Mouse (Mus musculus): ENCODE data around the gene Ube2d2b.

DNA sequence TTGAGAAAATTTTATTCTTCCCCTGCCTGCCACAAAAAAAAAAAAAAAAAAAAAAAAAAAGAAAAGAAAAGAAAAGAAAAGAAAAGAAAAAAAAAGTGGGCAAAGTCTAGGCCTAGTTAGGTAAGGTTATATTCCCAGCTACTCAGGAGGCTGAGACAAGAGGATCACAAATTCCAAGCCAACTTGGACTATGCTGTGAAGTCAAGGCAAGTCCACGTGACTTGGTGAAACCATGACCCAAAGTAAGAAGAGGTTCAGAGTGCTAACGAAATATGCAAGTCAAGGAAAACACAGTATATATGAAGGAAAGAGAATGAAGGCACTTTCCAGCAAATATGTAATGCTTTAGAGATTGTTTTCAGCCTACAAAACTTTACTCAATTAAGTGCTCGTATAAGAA lies 37.4 kb upstream of the Ube2d2b start:
- TF ChIP-seq POLR2A (IDR thresholded peaks at IDR 0.05; ENCODE audit: insufficient read depth, low read depth, low read length) (no peak), CTCF (IDR thresholded peaks at IDR 0.05) (no peak), EP300 (IDR thresholded peaks at IDR 0.05; ENCODE audit: insufficient read depth, low read depth, low read length) (no peak)
